Mouse (Mus musculus): ENCODE data around the gene Ogt.

- TF ChIP-seq CTCF (IDR thresholded peaks at IDR 0.05; ENCODE audit: extremely low read depth, insufficient read depth, insufficient read length, insufficient replicate concordance) (no peak), POLR2A (IDR thresholded peaks at IDR 0.05; ENCODE audit: low read depth, low read length) (no peak)
These were observed 90.2 kb downstream of the Ogt start for GRCm38 (mm10) chrX:101730010-101730409.

All from spleen, adult 2 months (tissue).